Mouse (Mus musculus) forebrain, postnatal 0 days (tissue): ENCODE measurements around the gene Lamb3. TPM values are rescaled to one million over a fixed set of nuclear protein-coding genes. Genes with fewer than 3 reads are reported as not detected.

Source experiments
- ATAC-seq: fragments of 200-750 bp; cut with Nextera tagmentation; 2 replicates; pipeline ENCODE4 v1.8.0; 2017; ENCODE audit warnings: mild to moderate bottlenecking, moderate library complexity
- DNase-seq: peaks from one replicate; pipeline ENCODE4 v3.0.0-alpha.2; 2015
- H3K27ac ChIP-seq: fragments of 300-500 bp; sonication (generic); 2 replicates; pipeline ENCODE4 v1.5.1; 2014; ENCODE audit warnings: low read depth, mild to moderate bottlenecking, antibody characterized with exemption, low read length, moderate library complexity, mixed read lengths
- H3K27me3 ChIP-seq: fragments of 300-500 bp; sonication (generic); 2 replicates; pipeline ENCODE4 v1.6.1; 2014; ENCODE audit warnings: mild to moderate bottlenecking, low read length, mixed read lengths; ENCODE audit not compliant: insufficient read depth
- H3K36me3 ChIP-seq: fragments of 300-500 bp; sonication (generic); 2 replicates; pipeline ENCODE4 v1.6.1; 2014; ENCODE audit warnings: mild to moderate bottlenecking, moderate library complexity; ENCODE audit not compliant: insufficient read depth
- H3K4me1 ChIP-seq: fragments of 300-500 bp; sonication (generic); 2 replicates; pipeline ENCODE4 v1.6.1; 2014; ENCODE audit warnings: antibody characterized with exemption; ENCODE audit not compliant: insufficient read depth
- H3K4me2 ChIP-seq: fragments of 300-500 bp; sonication (generic); 2 replicates; pipeline ENCODE4 v1.6.1; 2014; ENCODE audit warnings: low read depth, mild to moderate bottlenecking, moderate library complexity
- H3K4me3 ChIP-seq: fragments of 300-500 bp; sonication (generic); 2 replicates; pipeline ENCODE4 v1.5.1; 2014; ENCODE audit warnings: low read depth, low read length, mixed read lengths
- H3K9ac ChIP-seq: fragments of 300-500 bp; sonication (generic); 2 replicates; pipeline ENCODE4 v1.6.1; 2014; ENCODE audit warnings: mild to moderate bottlenecking
- H3K9me3 ChIP-seq: fragments of 300-500 bp; sonication (generic); 2 replicates; pipeline ENCODE4 v1.6.1; 2016; ENCODE audit warnings: low read length
- CTCF ChIP-seq: sonication (generic); IDR thresholded peaks from 2 replicates; pipeline ENCODE4 v1.5.1; 2016; ENCODE audit warnings: antibody characterized with exemption, control low read depth, low read depth
- WGBS: fragments of 180-500 bp; shearing (Covaris S2); extraction: QIAGEN DNeasy Blood & Tissue Kit; methylation state at CpG from one replicate; pipeline ENCODE4 v1.1.7; 2014; 5-methylcytosine and 5-hydroxymethylcytosine counted together
- polyA plus RNA-seq: library from polyadenylated mRNA; unstranded; fragments of >200 nt; fragmentation: Nextera tagmentation; extraction: Ambion mirVana; gene quantifications from 2 replicates; pipeline ENCODE4 v1.2.1, GENCODE M21; 2015
- total RNA-seq: library from RNA; depleted of rRNA; stranded (reverse); fragments of >200 nt; gene quantifications from 2 replicates; pipeline ENCODE4 v1.2.3, GENCODE M21; 2014; rRNA removed

Gene Lamb3
- total and polyA plus RNA-seq, 2 experiments from 2014 or later = 1.1 to 1.5 TPM

- no peaks in the 10 kb centered on the region for H3K9me3 ChIP-seq
- no peak for TF ChIP-seq CTCF
- H3K4me2 ChIP-seq = no peak overlapping the region
- H3K27ac ChIP-seq = no peak overlapping the region
- 39% methylated on average over 12 of the region's 12 CpGs for WGBS
- H3K27me3 ChIP-seq = no peaks in the 10 kb centered on the region
- no peaks in the 10 kb centered on the region for H3K36me3 ChIP-seq
- no peak overlapping the region for H3K9ac ChIP-seq
- H3K4me3 ChIP-seq = no peak overlapping the region
- H3K4me1 ChIP-seq = peaks cover 7% of the 10 kb centered on the region
- no peak for ATAC-seq
- DNase-seq = no peak
These were observed 182.5 kb downstream of the Lamb3 start for GRCm38 (mm10) chr1:193390004-193390403.

GRCm38 (mm10) chr1:193392266-193392665 lies 184.8 kb downstream of the Lamb3 start:
- Histone ChIP-seq H3K9me3 (no peaks in the 10 kb centered on the region), H3K4me2 (no peak overlapping the region), H3K27me3 (no peaks in the 10 kb centered on the region), H3K9ac (no peak overlapping the region), H3K27ac (no peak overlapping the region), H3K4me1 (no peaks in the 10 kb centered on the region; the same call in 1 of the 2 replicates), H3K4me3 (no peak overlapping the region), H3K36me3 (no peaks in the 10 kb centered on the region)
- DNase-seq (no peak), ATAC-seq (no peak)
- TF ChIP-seq CTCF = 0 out of 2 replicates have a peak, but pooled peaks have one; percentile 21
- WGBS = 73% methylated on average over 3 of the region's 3 CpGs

Other genes starting within 250 kb of the Lamb3 start
- 11.8 and 16.7 TPM in 2 replicates for gene Syt14, start 171.9 kb upstream of the Lamb3 start, total RNA-seq
- gene Syt14, start 171.9 kb upstream of the Lamb3 start, polyA plus RNA-seq = 2.6 and 4.6 TPM in 2 replicates
- gene Diexf, start 77.4 kb upstream of the Lamb3 start, total RNA-seq = 11.4 and 18.6 TPM in 2 replicates
- 4.0 and 6.2 TPM in 2 replicates for gene Diexf, start 77.4 kb upstream of the Lamb3 start, polyA plus RNA-seq
- gene Irf6, start 54.6 kb upstream of the Lamb3 start, total RNA-seq = 0.33 and 0.62 TPM in 2 replicates
- gene Irf6, start 54.6 kb upstream of the Lamb3 start, polyA plus RNA-seq = 0.29 and 0.48 TPM in 2 replicates
- gene A130010J15Rik, start 39.7 kb upstream of the Lamb3 start, total RNA-seq = 16.2 and 18.2 TPM in 2 replicates
- gene A130010J15Rik, start 39.7 kb upstream of the Lamb3 start, polyA plus RNA-seq = 9.6 and 10.8 TPM in 2 replicates
- 0.69 and 1.8 TPM in 2 replicates for gene Traf3ip3, start 6.0 kb upstream of the Lamb3 start, total RNA-seq
- gene Traf3ip3, start 6.0 kb upstream of the Lamb3 start, polyA plus RNA-seq = 1.6 and 2.1 TPM in 2 replicates
- 1.8 TPM in 2 replicates for gene Hsd11b1, start 56.4 kb downstream of the Lamb3 start, total RNA-seq
- 2.0 and 2.1 TPM in 2 replicates for gene Hsd11b1, start 56.4 kb downstream of the Lamb3 start, polyA plus RNA-seq
- 5.7 and 11.0 TPM in 2 replicates for gene G0s2, start 65.5 kb downstream of the Lamb3 start, total RNA-seq
- gene G0s2, start 65.5 kb downstream of the Lamb3 start, polyA plus RNA-seq = 4.7 and 5.0 TPM in 2 replicates
- gene Camk1g, start 162.6 kb downstream of the Lamb3 start, total RNA-seq = 50.3 and 56.1 TPM in 2 replicates
- 37.4 and 46.0 TPM in 2 replicates for gene Camk1g, start 162.6 kb downstream of the Lamb3 start, polyA plus RNA-seq